Mouse (Mus musculus) embryonic facial prominence, embryonic 10.5 days (tissue): ENCODE results near the gene Epha5. TPM values are rescaled to one million over a fixed set of nuclear protein-coding genes. Genes with fewer than 3 reads are reported as not detected.

ENCODE experiments used
- DNase-seq: peaks from one replicate; pipeline ENCODE4 v3.0.0-alpha.2; 2017; ENCODE audit warnings: low spot score
- H3K27ac ChIP-seq: fragments of 300-500 bp; sonication (generic); replicated peaks from 2 replicates; pipeline ENCODE4 v1.5.1; 2016; ENCODE audit warnings: mild to moderate bottlenecking
- H3K27me3 ChIP-seq: fragments of 300-500 bp; sonication (generic); replicated peaks from 2 replicates; pipeline ENCODE4 v1.6.1; 2016; ENCODE audit warnings: low read depth, mild to moderate bottlenecking; ENCODE audit not compliant: poor library complexity, severe bottlenecking
- H3K36me3 ChIP-seq: fragments of 300-500 bp; sonication (generic); replicated peaks from 2 replicates; pipeline ENCODE4 v1.6.1; 2016; ENCODE audit warnings: mild to moderate bottlenecking, moderate library complexity
- H3K4me1 ChIP-seq: fragments of 300-500 bp; sonication (generic); 2 replicates; pipeline ENCODE4 v1.6.1; 2016
- H3K4me3 ChIP-seq: fragments of 300-500 bp; sonication (generic); 2 replicates; pipeline ENCODE4 v1.5.1; 2016; ENCODE audit warnings: mild to moderate bottlenecking, moderate library complexity
- H3K9me3 ChIP-seq: fragments of 300-500 bp; sonication (generic); 2 replicates; pipeline ENCODE4 v1.6.1; 2016; ENCODE audit warnings: mild to moderate bottlenecking
- WGBS: fragments of 180-500 bp; shearing (Covaris S2); methylation state at CpG from one replicate; pipeline ENCODE4 v1.1.7; 2016; 5-methylcytosine and 5-hydroxymethylcytosine counted together
- polyA plus RNA-seq: library from polyadenylated mRNA; unstranded; fragments of >200 nt; fragmentation: Nextera tagmentation; extraction: Ambion mirVana; gene quantifications from 2 replicates; pipeline ENCODE4 v1.2.1, GENCODE M21; 2016

The Epha5 gene
- polyA plus RNA-seq, result 4.3 TPM in 2 replicates

DNA sequence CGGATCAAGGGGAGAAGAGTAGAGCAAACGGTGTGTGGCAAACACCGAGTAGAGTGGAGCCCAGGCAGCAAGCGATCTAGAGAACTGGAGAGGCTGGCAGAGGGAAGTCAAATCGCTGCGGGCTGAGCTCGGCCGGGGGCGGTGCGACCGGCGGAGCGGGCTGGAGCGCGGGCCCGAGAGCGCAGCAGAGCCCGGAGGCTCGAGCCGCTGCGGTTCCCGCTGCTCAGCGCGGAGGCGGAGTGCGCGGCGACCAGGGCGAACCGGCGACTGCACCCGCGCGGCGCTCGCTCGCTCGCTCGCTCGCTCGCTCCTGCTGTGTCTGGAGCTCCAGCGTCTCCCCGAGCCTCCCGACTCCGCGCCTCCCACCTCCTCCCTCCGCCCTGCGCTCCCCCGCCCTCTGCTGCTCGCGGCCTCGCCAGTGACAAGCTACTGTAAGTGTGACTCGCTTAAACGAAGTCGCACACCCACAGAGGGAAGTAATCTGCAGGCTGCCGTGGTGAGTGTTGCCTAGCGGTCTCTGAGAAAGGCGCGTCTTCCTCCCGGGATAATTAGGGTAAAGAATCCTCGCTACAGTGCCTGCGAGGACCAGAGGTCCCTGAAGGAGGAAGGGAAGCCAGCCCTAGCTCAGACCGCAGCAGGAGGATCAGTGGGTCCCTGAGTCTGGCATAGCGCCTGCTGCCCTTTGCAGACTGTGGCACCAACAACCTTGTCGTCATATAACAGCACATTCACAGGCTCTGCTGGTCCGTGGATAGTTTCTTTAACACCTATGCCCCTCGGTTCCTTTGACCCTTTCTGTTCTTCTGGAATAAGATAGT is at the start of gene Epha5:
Epha5 (minus strand) TSS at position 321 of the 818 bp plus-strand sequence.
- H3K36me3 ChIP-seq, result no peaks in the 10 kb centered on the region
- H3K9me3 ChIP-seq, result no peaks in the 10 kb centered on the region
- H3K27ac ChIP-seq, result peak within 1 kb of the TSS; percentile 79
- H3K4me3 ChIP-seq, result peak within 1 kb of the TSS; percentile 72
- peaks cover 46% of the 10 kb centered on the region for H3K27me3 ChIP-seq
- peak; percentile 86 for DNase-seq
- WGBS, result under 1% methylated on average over 67 of the region's 67 CpGs
- peaks cover 19% of the 10 kb centered on the region for H3K4me1 ChIP-seq

DNA sequence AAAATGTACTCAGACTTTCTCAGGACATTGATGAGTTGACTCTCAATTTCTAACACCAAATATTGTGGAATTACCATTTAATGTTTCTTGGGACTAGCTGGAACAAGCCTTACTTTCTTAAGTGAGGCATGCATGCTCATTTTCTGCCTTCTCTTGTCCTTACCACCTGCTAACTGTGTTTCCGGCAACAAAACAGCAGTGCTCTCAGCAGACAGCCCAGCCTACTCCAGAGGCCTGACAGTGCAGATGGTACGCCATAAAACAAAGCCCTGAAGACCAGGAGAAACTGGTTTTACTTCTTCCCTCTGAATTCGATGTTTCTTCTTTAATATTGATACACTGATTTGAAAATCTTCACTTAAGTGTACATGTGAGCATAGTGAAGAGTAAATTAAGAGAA is 39.0 kb upstream of the Epha5 start:
- Histone ChIP-seq H3K27ac (no peak overlapping the region), H3K4me1 (no peaks in the 10 kb centered on the region), H3K36me3 (no peaks in the 10 kb centered on the region), H3K9me3 (no peaks in the 10 kb centered on the region), H3K27me3 (no peaks in the 10 kb centered on the region), H3K4me3 (no peak overlapping the region)
- DNase-seq, result no peak
- WGBS, result 60% methylated on average over 3 of the region's 3 CpGs

DNA sequence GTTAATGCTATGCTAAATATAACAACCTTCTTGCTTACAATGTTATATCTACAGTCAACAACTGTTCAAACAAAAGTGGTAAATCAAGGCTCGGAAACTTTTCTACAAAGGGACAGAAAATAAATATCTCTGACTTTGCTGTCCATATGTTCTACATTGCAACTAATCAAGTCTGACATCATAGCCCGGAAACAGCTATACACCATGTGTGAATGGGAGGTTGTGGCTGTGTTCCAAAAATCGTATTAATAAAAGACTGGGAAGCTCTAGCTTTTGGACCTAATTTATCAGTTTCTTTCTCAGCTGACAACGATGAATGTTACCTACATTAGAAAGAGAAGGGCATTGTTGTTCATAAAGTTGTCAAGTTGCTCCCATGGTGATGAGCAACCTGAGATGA is 37.5 kb upstream of the Epha5 start:
- DNase-seq, result no peak
- Histone ChIP-seq H3K36me3 (no peaks in the 10 kb centered on the region), H3K4me1 (no peaks in the 10 kb centered on the region), H3K9me3 (no peaks in the 10 kb centered on the region), H3K27ac (no peak overlapping the region), H3K4me3 (no peak overlapping the region), H3K27me3 (no peaks in the 10 kb centered on the region)
- WGBS, result 89% methylated on average over 4 of the region's 4 CpGs

DNA sequence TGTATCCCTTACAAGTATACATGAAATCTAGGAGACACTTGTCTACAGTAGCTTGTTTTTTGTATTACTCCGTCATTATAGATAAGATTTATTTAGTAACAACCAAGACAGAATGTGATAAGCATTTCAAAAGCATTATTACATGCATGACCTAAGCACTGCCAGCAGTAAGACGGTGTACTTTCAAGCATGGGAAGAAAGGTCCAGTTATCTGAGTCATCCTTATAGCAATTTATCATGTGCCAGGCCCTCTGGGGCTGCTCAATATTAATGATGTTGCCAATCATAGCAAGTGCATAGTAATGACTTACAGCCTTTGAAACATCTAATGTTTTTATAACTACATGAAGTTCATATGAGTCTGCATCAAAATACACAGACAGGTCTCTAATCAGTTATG is 36.7 kb upstream of the Epha5 start:
- no peak overlapping the region for H3K4me3 ChIP-seq
- DNase-seq, result no peak
- H3K27me3 ChIP-seq, result no peaks in the 10 kb centered on the region
- WGBS, result 85% methylated on average over 2 of the region's 2 CpGs
- no peaks in the 10 kb centered on the region for H3K36me3 ChIP-seq
- no peaks in the 10 kb centered on the region for H3K4me1 ChIP-seq
- H3K27ac ChIP-seq, result no peak overlapping the region
- no peaks in the 10 kb centered on the region for H3K9me3 ChIP-seq

DNA sequence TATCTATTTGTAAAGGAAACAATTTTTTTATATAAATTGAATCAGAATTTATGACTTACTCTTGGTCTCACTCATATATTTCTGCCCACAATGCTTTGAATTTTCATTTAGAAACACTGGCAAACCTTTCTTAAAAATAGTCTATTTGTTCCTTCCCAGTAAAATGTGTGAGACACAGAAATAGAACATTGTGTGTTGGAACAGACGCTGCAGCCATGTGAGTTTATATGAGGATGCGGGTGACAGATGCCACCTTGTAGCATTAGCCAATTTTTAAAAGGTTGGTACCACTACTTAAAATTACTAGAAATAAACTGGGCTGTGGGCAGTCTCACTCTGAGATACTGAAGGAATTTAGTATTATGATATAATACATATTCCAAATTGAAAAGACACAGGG is 23.1 kb upstream of the Epha5 start:
- 96% methylated on average over 2 of the region's 2 CpGs for WGBS
- no peak overlapping the region for H3K27ac ChIP-seq
- no peaks in the 10 kb centered on the region for H3K9me3 ChIP-seq
- no peaks in the 10 kb centered on the region for H3K4me1 ChIP-seq
- H3K36me3 ChIP-seq, result no peaks in the 10 kb centered on the region
- no peak for DNase-seq
- no peaks in the 10 kb centered on the region for H3K27me3 ChIP-seq
- H3K4me3 ChIP-seq, result no peak overlapping the region

DNA sequence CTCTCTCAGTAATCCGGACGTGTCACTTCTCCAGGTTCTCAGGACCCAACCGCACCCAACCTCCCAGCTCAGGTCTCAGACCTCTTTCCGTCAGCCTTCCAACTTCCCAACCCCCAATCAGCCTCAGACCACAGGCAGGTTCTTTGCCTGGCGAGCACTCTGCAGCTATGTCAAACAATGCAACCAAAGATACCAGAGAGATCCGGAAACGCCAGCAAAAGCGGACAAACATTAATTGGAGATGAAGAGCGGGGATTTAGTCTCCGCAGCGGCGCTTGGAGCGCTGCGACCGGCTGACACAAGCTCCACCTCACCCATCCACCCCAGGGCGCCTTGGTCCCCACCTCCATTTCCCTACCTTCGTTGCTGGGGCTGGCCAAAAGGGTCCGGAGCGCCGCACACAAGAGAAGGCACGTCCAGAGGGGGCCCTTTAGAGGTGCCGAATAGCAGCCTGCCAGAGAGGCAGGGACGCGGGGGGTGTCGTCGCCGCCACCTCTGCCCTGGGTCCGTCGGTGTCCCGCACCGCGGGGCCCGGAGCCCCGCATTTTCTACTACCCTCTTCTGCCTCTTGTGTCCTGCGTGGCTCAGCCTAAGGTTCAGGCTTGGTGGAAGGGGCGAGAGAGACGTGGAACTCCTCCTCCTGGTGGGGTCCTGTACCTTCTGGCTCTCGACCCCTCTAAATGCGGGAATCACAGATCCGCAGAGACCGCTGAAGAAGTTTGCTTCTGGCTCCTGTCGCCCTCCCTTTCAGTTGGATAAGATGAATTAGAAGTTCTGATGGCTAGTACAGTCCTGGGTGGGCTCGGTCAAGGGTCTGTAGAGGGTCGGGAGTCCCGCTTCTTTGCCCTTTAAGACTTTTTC is 991 bp downstream of the Epha5 start:
- WGBS, result under 1% methylated on average over 45 of the region's 45 CpGs
- H3K9me3 ChIP-seq, result no peaks in the 10 kb centered on the region
- DNase-seq, result peak; percentile 51
- peaks cover 46% of the 10 kb centered on the region for H3K27me3 ChIP-seq
- peak overlapping the region; percentile 67 for H3K27ac ChIP-seq
- H3K36me3 ChIP-seq, result no peaks in the 10 kb centered on the region
- H3K4me3 ChIP-seq, result peak overlapping the region; percentile 72
- peaks cover 19% of the 10 kb centered on the region for H3K4me1 ChIP-seq

DNA sequence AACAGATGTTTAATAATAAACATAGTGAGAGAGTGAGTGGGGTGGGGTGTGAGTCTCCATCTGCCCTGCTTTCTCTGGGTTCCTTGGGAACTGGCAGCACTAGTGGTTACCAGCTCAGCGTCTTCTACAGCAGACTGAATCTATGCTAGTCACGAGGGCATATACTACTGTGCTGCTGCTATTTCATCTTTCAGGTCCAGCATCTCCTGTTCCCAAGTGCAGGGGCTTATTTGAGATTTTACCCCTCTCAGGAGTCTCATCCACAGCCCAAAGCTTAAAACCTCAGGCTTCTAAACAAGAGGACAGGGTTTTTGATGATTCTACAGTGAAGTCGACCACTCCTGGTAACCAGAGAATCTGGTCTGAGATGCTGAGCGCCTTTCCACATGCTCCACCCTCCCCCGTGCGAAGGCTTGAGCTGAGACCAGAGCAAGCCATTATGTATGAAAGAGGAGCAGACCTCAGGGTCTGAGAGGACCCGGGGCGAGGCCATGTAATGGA is 2.2 kb downstream of the Epha5 start:
- H3K4me3 ChIP-seq, result peak overlapping the region; percentile 72
- WGBS, result 8% methylated on average over 8 of the region's 8 CpGs
- no peaks in the 10 kb centered on the region for H3K36me3 ChIP-seq
- H3K4me1 ChIP-seq, result peaks cover 19% of the 10 kb centered on the region
- no peaks in the 10 kb centered on the region for H3K9me3 ChIP-seq
- H3K27ac ChIP-seq, result no peak overlapping the region
- peak; percentile 12 for DNase-seq
- H3K27me3 ChIP-seq, result peaks cover 46% of the 10 kb centered on the region

DNA sequence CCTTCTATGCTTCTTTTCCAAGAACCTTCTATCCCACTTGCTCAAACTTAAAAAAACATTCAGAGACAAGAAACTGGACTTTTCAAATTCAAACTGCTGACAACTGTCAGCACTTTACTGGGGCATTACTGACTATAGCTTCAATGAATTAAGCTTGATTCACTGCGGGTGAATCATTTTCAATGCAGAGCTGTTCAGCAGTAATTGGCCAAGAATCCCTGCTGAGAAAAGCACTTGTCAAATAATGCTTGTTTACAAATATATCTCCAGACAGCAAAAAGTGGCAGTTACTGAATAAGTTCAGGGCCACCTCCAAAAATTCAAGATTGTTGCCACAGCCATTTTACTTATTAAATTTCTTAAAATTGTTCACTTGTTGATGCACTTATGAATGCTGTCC is 4.2 kb downstream of the Epha5 start:
- H3K4me3 ChIP-seq, result no peak overlapping the region
- no peak for DNase-seq

DNA sequence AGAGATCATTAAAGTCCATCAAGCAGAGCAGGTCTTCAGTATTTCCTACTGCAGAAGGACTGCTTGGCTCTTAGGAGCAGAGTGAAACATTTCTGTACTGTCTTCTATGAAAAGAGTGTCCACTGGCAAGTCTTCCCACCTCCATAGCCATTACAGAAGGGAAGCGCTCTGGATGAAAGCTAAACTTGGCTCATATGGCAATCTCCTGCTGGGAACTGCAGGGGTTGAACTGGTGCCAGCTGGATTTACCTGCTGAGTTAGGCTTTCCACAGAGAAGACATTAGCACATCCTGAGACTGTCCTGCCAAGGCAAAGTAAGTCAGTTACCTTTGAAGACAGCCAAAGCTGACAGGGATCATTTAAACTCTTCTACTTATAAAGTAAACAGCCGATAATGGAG is 8.8 kb downstream of the Epha5 start:
- 55% methylated on average over 2 of the region's 2 CpGs for WGBS
- no peaks in the 10 kb centered on the region for H3K9me3 ChIP-seq
- no peaks in the 10 kb centered on the region for H3K4me1 ChIP-seq
- H3K27me3 ChIP-seq, result no peaks in the 10 kb centered on the region
- no peaks in the 10 kb centered on the region for H3K36me3 ChIP-seq
- H3K27ac ChIP-seq, result no peak overlapping the region
- no peak overlapping the region for H3K4me3 ChIP-seq
- DNase-seq, result no peak

More for the DNA sequence above, 4.2 kb downstream of the Epha5 start:
- Histone ChIP-seq H3K36me3 (no peaks in the 10 kb centered on the region), H3K4me1 (peaks cover 19% of the 10 kb centered on the region), H3K27me3 (peaks cover 33% of the 10 kb centered on the region), H3K27ac (no peak overlapping the region), H3K9me3 (no peaks in the 10 kb centered on the region)
- WGBS, result 39% methylated on average over 1 of the region's 1 CpGs

DNA sequence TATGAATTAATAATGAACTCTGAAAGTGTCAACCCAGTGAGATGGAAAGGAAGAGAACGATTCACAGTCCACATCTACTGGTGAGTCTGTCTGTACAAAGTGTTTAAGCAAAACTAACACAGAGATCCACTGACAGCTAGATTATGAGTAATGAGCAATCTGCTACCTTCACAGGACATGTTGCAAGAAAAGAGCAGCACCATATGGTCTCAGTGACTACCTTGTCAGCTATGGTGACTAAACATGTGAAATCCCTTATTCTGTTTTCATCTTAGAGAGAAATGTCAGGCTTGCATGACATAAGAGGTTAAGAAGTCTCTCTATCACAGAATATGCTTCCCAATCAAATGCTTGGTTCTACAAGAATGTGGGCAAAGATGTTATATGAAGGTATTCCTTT is 20.1 kb downstream of the Epha5 start:
- Histone ChIP-seq H3K27me3 (no peaks in the 10 kb centered on the region), H3K36me3 (no peaks in the 10 kb centered on the region), H3K27ac (no peak overlapping the region), H3K9me3 (no peaks in the 10 kb centered on the region), H3K4me1 (no peaks in the 10 kb centered on the region), H3K4me3 (no peak overlapping the region)
- DNase-seq, result no peak
- 88% methylated on average over 1 of the region's 1 CpGs for whole genome bisulfite sequencing

DNA sequence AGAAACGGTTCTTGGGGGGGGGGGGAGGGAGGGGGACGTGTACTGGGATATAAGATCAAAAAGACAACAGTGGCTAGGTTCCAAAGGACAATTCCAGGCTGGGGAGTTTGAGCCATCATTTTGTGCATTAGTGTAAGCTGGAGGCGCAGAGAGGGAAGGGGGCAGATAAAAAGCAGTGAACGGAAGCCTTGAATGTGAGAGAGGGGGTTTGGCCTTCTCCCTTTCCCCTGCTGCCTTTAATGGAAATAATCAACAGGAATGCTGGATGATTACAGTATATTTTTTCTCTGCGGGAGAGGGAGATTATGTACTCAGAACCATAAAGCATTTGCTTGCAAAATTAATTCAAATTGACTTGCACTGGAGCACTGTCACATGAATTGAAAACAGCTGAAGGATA is 51.8 kb downstream of the Epha5 start:
- Histone ChIP-seq H3K9me3 (no peaks in the 10 kb centered on the region), H3K27me3 (no peaks in the 10 kb centered on the region), H3K4me3 (no peak overlapping the region), H3K27ac (no peak overlapping the region), H3K4me1 (no peaks in the 10 kb centered on the region), H3K36me3 (no peaks in the 10 kb centered on the region)
- DNase-seq, result no peak
- WGBS, result 62% methylated on average over 5 of the region's 5 CpGs

DNA sequence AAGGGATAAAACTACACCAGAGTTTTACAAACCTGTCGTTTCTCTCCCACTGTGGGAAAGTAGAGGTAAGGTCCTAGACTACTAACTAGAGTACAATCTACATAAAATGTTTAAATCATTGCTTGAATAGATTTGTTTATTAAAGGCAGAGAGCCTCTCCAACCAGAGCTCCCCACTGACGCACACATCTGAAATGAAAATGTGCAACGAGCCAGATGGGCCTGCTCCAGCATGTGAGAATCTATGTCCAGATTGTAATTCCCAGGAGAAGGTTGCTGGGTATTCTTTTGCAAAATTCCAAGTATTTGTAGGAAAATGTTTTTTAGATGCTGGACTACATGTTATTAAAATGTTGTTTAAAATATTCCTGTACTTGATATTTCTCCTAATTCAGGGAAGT is 57.8 kb downstream of the Epha5 start:
- no peak for DNase-seq
- 85% methylated on average over 3 of the region's 3 CpGs for WGBS
- H3K4me3 ChIP-seq, result no peak overlapping the region

More for the DNA sequence above, 57.8 kb downstream of the Epha5 start:
- Histone ChIP-seq H3K9me3 (no peaks in the 10 kb centered on the region), H3K36me3 (no peaks in the 10 kb centered on the region), H3K27ac (no peak overlapping the region), H3K27me3 (no peaks in the 10 kb centered on the region), H3K4me1 (no peaks in the 10 kb centered on the region)
